Mouse (Mus musculus): ENCODE measurements around the gene Pcbp1. TPM values are rescaled to one million over a fixed set of nuclear protein-coding genes. Genes with fewer than 3 reads are reported as not detected.

Pcbp1 gene
- total and polyA plus RNA-seq, 3 experiments: 74.2 to 385 TPM; not detected in 1

DNA sequence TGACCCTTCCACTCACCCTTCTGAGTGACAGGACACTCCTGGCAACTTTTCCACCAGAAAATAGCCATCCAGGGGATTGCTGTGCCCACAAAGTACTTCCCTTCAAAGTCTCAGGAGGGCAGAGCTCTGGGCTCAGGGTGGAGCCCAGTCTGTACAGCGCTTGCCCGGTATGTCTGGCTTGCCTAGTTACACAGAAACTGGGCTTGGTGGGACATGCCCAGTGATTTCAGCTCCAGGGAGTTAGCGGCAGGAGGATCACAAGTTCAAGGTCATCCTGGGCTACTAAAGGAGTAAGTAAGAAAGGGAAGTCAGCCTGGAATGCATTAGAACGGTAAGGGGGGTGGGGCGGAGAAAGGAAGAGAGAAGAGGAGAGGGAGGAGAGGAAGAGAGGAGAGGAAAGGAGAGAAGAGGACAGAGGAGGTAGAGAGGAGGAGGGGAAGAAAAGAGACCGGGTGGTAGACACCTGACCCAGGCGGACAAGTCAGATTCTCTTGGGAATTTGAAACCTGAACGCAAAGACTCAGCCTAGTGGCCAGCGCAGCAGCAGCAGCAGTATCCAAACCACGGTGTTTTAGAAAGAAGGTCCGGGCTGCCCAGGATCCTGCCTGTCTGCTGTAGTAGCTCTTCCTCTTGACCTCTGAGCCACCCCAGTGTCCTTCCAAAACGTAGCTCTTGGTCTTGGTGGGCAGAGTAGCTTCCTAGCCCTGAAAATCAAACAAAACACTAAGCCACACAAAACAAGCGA is 28.9 kb downstream of the Pcbp1 start:
- no peak overlapping the region for H3K27ac ChIP-seq (ENCODE audit: control insufficient read depth, low read depth, low read length)
- DNase-seq (ENCODE audit: low read depth, low spot score): no peak

DNA sequence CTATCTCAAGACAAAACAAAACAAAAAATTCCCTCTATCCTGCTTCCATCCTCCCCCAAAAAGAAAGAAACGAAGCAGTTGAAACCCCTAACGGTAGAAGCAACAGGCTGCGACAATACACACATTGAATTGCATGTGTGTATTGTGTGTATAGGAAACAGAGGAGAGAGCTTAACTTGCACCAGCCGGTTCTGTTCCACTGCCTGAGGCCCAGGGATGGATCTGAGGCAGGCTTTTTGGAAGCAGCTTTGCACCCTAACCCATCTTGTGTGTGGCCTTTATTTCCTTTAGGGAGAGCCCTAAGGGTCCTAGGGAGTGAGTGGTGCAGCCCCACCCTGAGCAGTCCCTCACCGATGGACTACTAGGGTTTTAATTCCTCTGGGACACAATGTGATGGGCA is 29.5 kb downstream of the Pcbp1 start:
- Histone ChIP-seq H3K9ac (ENCODE audit: control insufficient read depth, low read depth, low read length, poor library complexity, severe bottlenecking) (no peak overlapping the region), H3K4me1 (ENCODE audit: control insufficient read depth in 1 of 2, insufficient read depth in 2 of 2, low read length in 2 of 2) (peaks cover 0 to 12% of the 10 kb centered on the region in 2 experiments; a peak in 2 of 4 replicates), H3K27ac (ENCODE audit: control insufficient read depth, low read depth, low read length) (no peak overlapping the region), H3K27me3 (ENCODE audit: control insufficient read depth in 1 of 2, insufficient read depth in 2 of 2, low read length in 2 of 2) (no peaks in the 10 kb centered on the region), H3K9me3 (replicated peaks; ENCODE audit: insufficient read depth, low read length) (no peaks in the 10 kb centered on the region), H3K36me3 (ENCODE audit: control insufficient read depth in 1 of 2, insufficient read depth in 2 of 2, low read length in 2 of 2) (peaks cover 0 to 10% of the 10 kb centered on the region in 2 experiments; a peak in 2 of 4 replicates), H3K4me3 (ENCODE audit: control insufficient read depth in 1 of 2, insufficient read depth in 1 of 2, low read depth in 2 of 2, low read length in 2 of 2) (no peak overlapping the region), H3K79me2 (ENCODE audit: control insufficient read depth, insufficient read depth, low read length, poor library complexity) (no peaks in the 10 kb centered on the region)
- TF ChIP-seq UBTF (IDR thresholded peaks at IDR 0.05; ENCODE audit: borderline replicate concordance, insufficient read depth, low read depth, low read length): no peak
- no peak for TF ChIP-seq MEF2A (IDR thresholded peaks at IDR 0.05; ENCODE audit: extremely low read depth, insufficient replicate concordance, low read depth, low read length, poor library complexity, severe bottlenecking)
- TF ChIP-seq ZMIZ1 (IDR thresholded peaks at IDR 0.05; ENCODE audit: low read depth, low read length): no peak
- TF ChIP-seq USF1 (IDR thresholded peaks at IDR 0.05; ENCODE audit: low read depth, low read length): no peak
- no peak for TF ChIP-seq SMC3 (IDR thresholded peaks at IDR 0.05; ENCODE audit: low read depth, low read length)
- no peak for TF ChIP-seq MYB (IDR thresholded peaks at IDR 0.05; ENCODE audit: low read depth, low read length)
- no peak for TF ChIP-seq MYC (IDR thresholded peaks at IDR 0.05; ENCODE audit: low read depth, low read length)
- TF ChIP-seq CHD2 (IDR thresholded peaks at IDR 0.05; ENCODE audit: low read length): no peak
- DNase-seq (ENCODE audit: low read depth, low spot score): no peak

More for the DNA sequence above, 28.9 kb downstream of the Pcbp1 start:
- Histone ChIP-seq H3K27me3 (ENCODE audit: control insufficient read depth in 1 of 2, insufficient read depth in 2 of 2, low read length in 2 of 2) (no peaks in the 10 kb centered on the region), H3K79me2 (ENCODE audit: control insufficient read depth, insufficient read depth, low read length, poor library complexity) (no peaks in the 10 kb centered on the region), H3K36me3 (ENCODE audit: control insufficient read depth in 1 of 2, insufficient read depth in 2 of 2, low read length in 2 of 2) (peaks cover 0 to 10% of the 10 kb centered on the region in 2 experiments; a peak in 2 of 4 replicates), H3K9ac (ENCODE audit: control insufficient read depth, low read depth, low read length, poor library complexity, severe bottlenecking) (no peak overlapping the region), H3K4me3 (ENCODE audit: control insufficient read depth in 1 of 2, insufficient read depth in 1 of 2, low read depth in 2 of 2, low read length in 2 of 2) (no peak overlapping the region), H3K9me3 (replicated peaks; ENCODE audit: insufficient read depth, low read length) (no peaks in the 10 kb centered on the region), H3K4me1 (ENCODE audit: control insufficient read depth in 1 of 2, insufficient read depth in 2 of 2, low read length in 2 of 2) (peaks cover 0 to 12% of the 10 kb centered on the region in 2 experiments; a peak in 2 of 4 replicates)
- no peak for TF ChIP-seq MYC (IDR thresholded peaks at IDR 0.05; ENCODE audit: low read depth, low read length)
- no peak for TF ChIP-seq USF2 (IDR thresholded peaks at IDR 0.05; ENCODE audit: borderline replicate concordance in 1 of 2, insufficient read depth in 1 of 2, low read depth in 1 of 2, low read length in 2 of 2)
- no peak for TF ChIP-seq POLR2A (IDR thresholded peaks at IDR 0.05; ENCODE audit: control insufficient read depth in 1 of 2, insufficient read depth in 1 of 2, low read depth in 1 of 2, low read length in 2 of 2, poor library complexity in 1 of 2)
- no peak for TF ChIP-seq TBP (IDR thresholded peaks at IDR 0.05; ENCODE audit: low read depth, low read length)
- TF ChIP-seq UBTF (IDR thresholded peaks at IDR 0.05; ENCODE audit: borderline replicate concordance, insufficient read depth, low read depth, low read length): no peak
- no peak for TF ChIP-seq ZMIZ1 (IDR thresholded peaks at IDR 0.05; ENCODE audit: low read depth, low read length)
- no peak for TF ChIP-seq RCOR1 (IDR thresholded peaks at IDR 0.05; ENCODE audit: low read depth, low read length)
- TF ChIP-seq POLR2AphosphoS2 (IDR thresholded peaks at IDR 0.05; ENCODE audit: low read length): no peak
- no peak for TF ChIP-seq MAX (IDR thresholded peaks at IDR 0.05; ENCODE audit: low read length)
- TF ChIP-seq CHD2 (IDR thresholded peaks at IDR 0.05; ENCODE audit: low read length): no peak
- no peak for TF ChIP-seq ELF1 (IDR thresholded peaks at IDR 0.05; ENCODE audit: low read depth, low read length)
- TF ChIP-seq MYB (IDR thresholded peaks at IDR 0.05; ENCODE audit: low read depth, low read length): no peak
- no peak for TF ChIP-seq KAT2A (conservative IDR thresholded peaks at IDR 0.05; ENCODE audit: low read depth, low read length)
- no peak for TF ChIP-seq CHD1 (IDR thresholded peaks at IDR 0.05; ENCODE audit: low read depth, low read length)
